Mouse (Mus musculus) liver, adult 2 months (tissue): ENCODE data around the gene Fars2. TPM values are rescaled to one million over a fixed set of nuclear protein-coding genes. Genes with fewer than 3 reads are reported as not detected.
A peak's percentile ranks its signal among the peaks of the same experiment; 100 is the strongest.

Experiments used
- DNase-seq: peaks from one replicate; pipeline ENCODE4 v3.0.0-alpha.2; 2011; ENCODE audit warnings: low read depth, low spot score; ENCODE audit errors: extremely low read depth
- H3K27ac ChIP-seq: fragments of 200-500 bp; replicated peaks from 2 replicates; pipeline ENCODE4 v1.5.1; 2012; ENCODE audit warnings: low read depth, mild to moderate bottlenecking, control low read depth, inconsistent platforms, low read length; ENCODE audit not compliant: insufficient read depth
- H3K27me3 ChIP-seq: fragments of 200-500 bp; 2 replicates; pipeline ENCODE4 v1.6.1; 2012; ENCODE audit warnings: mild to moderate bottlenecking, moderate library complexity, low read length, inconsistent platforms; ENCODE audit not compliant: control insufficient read depth, insufficient read depth
- H3K36me3 ChIP-seq: fragments of 200-500 bp; 2 replicates; pipeline ENCODE4 v1.6.1; 2012; ENCODE audit warnings: low read length, inconsistent platforms; ENCODE audit not compliant: control insufficient read depth, insufficient read depth
- H3K4me1 ChIP-seq: fragments of 200-500 bp; 2 replicates; pipeline ENCODE4 v1.6.1; 2011; ENCODE audit warnings: low read length; ENCODE audit not compliant: control insufficient read depth, insufficient read depth
- H3K4me3 ChIP-seq: fragments of 200-500 bp; 2 replicates; pipeline ENCODE4 v1.5.1; 2011; ENCODE audit warnings: low read depth, mild to moderate bottlenecking, control low read depth, low read length, moderate library complexity; ENCODE audit not compliant: insufficient read depth
- H3K79me2 ChIP-seq: fragments of 200-500 bp; 2 replicates; pipeline ENCODE4 v1.6.1; 2012; ENCODE audit warnings: inconsistent platforms, mild to moderate bottlenecking, low read length, moderate library complexity; ENCODE audit not compliant: control insufficient read depth, insufficient read depth
- H3K9ac ChIP-seq: fragments of 200-500 bp; 2 replicates; pipeline ENCODE4 v1.6.1; 2012; ENCODE audit warnings: low read depth, mild to moderate bottlenecking, control low read depth, inconsistent platforms, low read length
- CTCF ChIP-seq: fragments of 200-500 bp; IDR thresholded peaks from 2 replicates; pipeline ENCODE4 v1.5.1; 2011; ENCODE audit warnings: low read depth, low read length, control low read depth
- POLR2A ChIP-seq: fragments of 200-500 bp; IDR thresholded peaks from 2 replicates; pipeline ENCODE4 v1.6.1; 2011; ENCODE audit warnings: low read length, control low read depth; ENCODE audit not compliant: insufficient read depth; ENCODE audit errors: extremely low read depth
- WGBS: fragments of 180-500 bp; shearing (Covaris S2); methylation state at CpG from one replicate; pipeline ENCODE4 v1.1.7; 2018; 5-methylcytosine and 5-hydroxymethylcytosine counted together
- polyA plus RNA-seq: library from polyadenylated mRNA; depleted of rRNA; stranded (reverse); fragments of >200 nt; gene quantifications from 2 replicates; pipeline ENCODE4 v1.2.3, GENCODE M21; 2012
- total RNA-seq: library from RNA; depleted of rRNA; stranded (reverse); fragments of >200 nt; gene quantifications from 2 replicates; pipeline ENCODE4 v1.2.3, GENCODE M21; 2014

Fars2 gene
- total and polyA plus RNA-seq, 2 experiments, result 47.1 to 58.4 TPM

DNA sequence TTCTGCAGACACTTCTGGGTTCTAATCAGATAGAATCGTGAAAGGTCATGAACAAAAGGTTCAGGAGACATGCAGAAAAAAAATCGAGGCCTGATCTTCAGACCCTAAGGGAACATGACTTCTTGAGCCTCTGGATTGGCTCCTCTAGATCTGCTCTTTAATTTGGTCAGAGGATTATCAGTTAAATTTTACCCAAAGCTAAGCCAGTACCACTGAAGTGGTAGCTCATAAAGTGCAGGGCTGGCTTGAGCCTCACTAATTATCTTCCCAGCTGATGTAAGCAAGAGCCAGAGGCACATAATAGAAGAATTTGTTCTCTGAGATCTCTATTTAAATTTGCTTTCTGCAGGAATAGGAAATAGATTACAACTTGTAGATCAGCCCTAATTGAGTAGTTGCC, 188.1 kb downstream of the Fars2 start:
- H3K27me3 ChIP-seq, result no peaks in the 10 kb centered on the region
- H3K36me3 ChIP-seq, result no peaks in the 10 kb centered on the region; the same call in 1 of the 2 replicates
- H3K27ac ChIP-seq, result no peak overlapping the region
- H3K4me1 ChIP-seq, result no peaks in the 10 kb centered on the region
- 65% methylated on average over 2 of the region's 2 CpGs for WGBS
- TF ChIP-seq CTCF (no peak), POLR2A (no peak)
- no peak overlapping the region for H3K9ac ChIP-seq
- no peaks in the 10 kb centered on the region for H3K79me2 ChIP-seq
- H3K4me3 ChIP-seq, result no peak overlapping the region
- no peak for DNase-seq

- H3K79me2 ChIP-seq, result no peaks in the 10 kb centered on the region
- no peak overlapping the region for H3K4me3 ChIP-seq
- no peaks in the 10 kb centered on the region for H3K4me1 ChIP-seq
- no peak overlapping the region for H3K9ac ChIP-seq
- DNase-seq, result no peak
- no peak overlapping the region for H3K27ac ChIP-seq
- H3K27me3 ChIP-seq, result no peaks in the 10 kb centered on the region
- TF ChIP-seq CTCF (no peak), POLR2A (no peak)
- no peaks in the 10 kb centered on the region; the same call in 1 of the 2 replicates for H3K36me3 ChIP-seq
- WGBS, result 93% methylated on average over 4 of the region's 4 CpGs
Measured at GRCm38 (mm10) chr13:36307386-36307785, 190.2 kb downstream of the Fars2 start.

DNA sequence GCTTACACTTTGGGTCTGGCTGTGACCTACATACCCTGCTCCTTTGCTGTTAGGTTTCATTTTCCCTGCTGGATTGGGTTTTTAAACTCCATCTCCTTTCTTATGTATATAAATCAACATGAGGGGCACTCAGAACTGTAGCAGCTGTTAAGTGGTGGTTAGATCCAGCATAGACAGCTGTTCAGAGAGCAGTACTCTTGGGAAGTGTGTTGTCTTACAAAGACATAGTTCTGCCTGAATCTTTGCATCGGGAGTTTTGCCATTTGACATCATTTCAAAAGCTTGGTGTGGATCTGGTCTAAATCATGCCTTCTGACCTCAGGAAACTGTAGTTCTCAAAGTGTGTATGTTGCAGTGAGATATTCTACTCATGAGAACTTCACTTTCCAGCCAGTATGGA, 191.9 kb downstream of the Fars2 start:
- TF ChIP-seq POLR2A (no peak), CTCF (no peak)
- 93% methylated on average over 1 of the region's 1 CpGs for WGBS

DNA sequence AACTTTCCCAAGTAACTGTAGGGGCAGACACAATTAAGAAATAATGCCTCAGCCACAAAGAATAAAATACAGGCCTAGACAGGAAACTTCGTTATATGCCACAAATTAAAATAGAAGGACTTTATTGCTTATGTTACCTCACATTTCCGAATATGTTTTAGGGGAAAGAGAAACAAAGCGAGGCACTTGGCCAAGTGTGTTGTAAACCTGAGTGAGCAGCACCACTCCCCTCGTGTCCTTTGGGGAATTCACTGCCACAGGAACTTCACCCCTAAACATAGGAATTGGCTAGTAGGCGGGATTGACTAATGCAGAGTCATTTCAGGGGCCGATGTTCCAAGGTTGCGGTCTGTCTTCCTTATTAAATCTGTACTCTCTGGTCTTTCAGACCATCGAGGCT, 197.0 kb downstream of the Fars2 start:
- DNase-seq, result no peak

More for the DNA sequence above, 191.9 kb downstream of the Fars2 start:
- H3K9ac ChIP-seq, result no peak overlapping the region
- no peaks in the 10 kb centered on the region for H3K79me2 ChIP-seq
- DNase-seq, result no peak
- H3K27ac ChIP-seq, result no peak overlapping the region
- no peaks in the 10 kb centered on the region; the same call in 1 of the 2 replicates for H3K36me3 ChIP-seq
- H3K4me1 ChIP-seq, result no peaks in the 10 kb centered on the region
- no peaks in the 10 kb centered on the region for H3K27me3 ChIP-seq
- no peak overlapping the region for H3K4me3 ChIP-seq

DNA sequence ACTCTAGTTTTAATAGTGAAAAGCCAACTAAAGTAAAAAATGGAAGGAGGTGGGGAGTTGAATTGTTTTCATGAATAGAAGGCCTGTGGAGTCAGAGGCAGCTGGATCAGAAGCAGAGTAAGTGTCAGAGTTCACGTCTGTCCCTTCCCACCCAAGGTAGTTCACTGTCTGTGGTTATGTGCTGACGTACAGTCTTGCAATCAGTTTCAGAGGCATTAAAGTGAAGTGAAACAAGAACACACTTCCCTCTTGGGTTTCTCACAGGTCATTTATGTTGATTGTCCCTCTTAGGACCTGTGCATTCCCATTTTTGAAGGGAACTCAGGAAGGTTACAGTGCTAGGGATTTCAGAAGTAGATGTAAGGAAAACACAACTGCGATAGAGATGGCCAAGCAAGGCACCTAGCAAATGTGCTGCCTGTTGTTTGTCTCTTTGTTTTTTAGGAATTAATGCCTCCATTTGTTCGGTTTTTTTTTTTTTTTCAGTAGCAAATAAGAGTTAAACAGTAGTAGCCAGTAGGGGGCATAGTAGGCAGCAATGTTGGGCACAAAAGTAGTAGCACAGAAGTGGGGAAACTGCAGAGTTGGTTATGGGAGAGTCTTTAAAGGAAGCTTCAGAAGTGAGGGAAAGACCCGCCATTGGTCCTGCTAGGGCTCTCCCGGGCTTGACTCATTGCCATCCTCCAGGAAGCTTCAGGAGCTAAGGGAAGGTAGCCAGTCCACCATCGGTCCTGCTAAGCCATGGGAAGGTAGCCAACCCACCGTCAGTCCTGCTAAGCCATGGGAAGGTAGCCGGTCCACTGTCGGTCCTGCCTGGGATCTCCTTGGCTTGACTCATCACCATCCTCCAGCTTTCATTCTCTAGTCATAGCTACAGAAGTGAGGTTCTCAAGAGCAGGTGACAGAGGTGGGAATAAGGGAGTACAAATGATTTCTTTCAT, 197.9 kb downstream of the Fars2 start:
- Histone ChIP-seq H3K27me3 (no peaks in the 10 kb centered on the region), H3K27ac (no peak overlapping the region), H3K9ac (no peak overlapping the region), H3K36me3 (no peaks in the 10 kb centered on the region), H3K4me1 (no peaks in the 10 kb centered on the region), H3K4me3 (no peak overlapping the region), H3K79me2 (no peaks in the 10 kb centered on the region)
- peak; percentile 30 for DNase-seq
- 88% methylated on average over 10 of the region's 10 CpGs for WGBS
- TF ChIP-seq POLR2A (no peak), CTCF (no peak; the same call in none of the 2 replicates)

More for the DNA sequence above, 197.0 kb downstream of the Fars2 start:
- Histone ChIP-seq H3K4me3 (no peak overlapping the region), H3K27me3 (no peaks in the 10 kb centered on the region), H3K27ac (no peak overlapping the region), H3K36me3 (no peaks in the 10 kb centered on the region), H3K79me2 (no peaks in the 10 kb centered on the region), H3K9ac (no peak overlapping the region), H3K4me1 (no peaks in the 10 kb centered on the region)
- TF ChIP-seq CTCF (no peak), POLR2A (no peak)
- 82% methylated on average over 8 of the region's 8 CpGs for WGBS

GRCm38 (mm10) chr13:36317824-36318223, 200.6 kb downstream of the Fars2 start:
- H3K27me3 ChIP-seq, result no peaks in the 10 kb centered on the region
- WGBS, result 97% methylated on average over 3 of the region's 3 CpGs
- no peaks in the 10 kb centered on the region for H3K79me2 ChIP-seq
- H3K36me3 ChIP-seq, result no peaks in the 10 kb centered on the region
- H3K4me3 ChIP-seq, result no peak overlapping the region
- TF ChIP-seq POLR2A (no peak), CTCF (no peak)
- H3K9ac ChIP-seq, result no peak overlapping the region
- no peaks in the 10 kb centered on the region for H3K4me1 ChIP-seq
- no peak overlapping the region for H3K27ac ChIP-seq
- no peak for DNase-seq
